Mouse (Mus musculus) ES-E14 (cell line): ENCODE results near the gene Szrd1. TPM values are rescaled to one million over a fixed set of nuclear protein-coding genes. Genes with fewer than 3 reads are reported as not detected.
A peak's percentile ranks its signal among the peaks of the same experiment; 100 is the strongest.
"Not testable (repeated sequence)": the region's sequence is repeated elsewhere in the genome, so short reads cannot be mapped to it uniquely, and the experiment has no call there.

Source experiments
- DNase-seq: peaks from one replicate; pipeline ENCODE4 v3.0.0-alpha.2; 2013; ENCODE audit warnings: low read depth, low spot score
- H3K27ac ChIP-seq: 2 replicates; pipeline ENCODE4 v1.5.1; 2012; ENCODE audit warnings: low read depth, mild to moderate bottlenecking, low read length, moderate library complexity, mixed read lengths; ENCODE audit not compliant: poor library complexity, insufficient read depth, severe bottlenecking
- H3K36me3 ChIP-seq: 2 replicates; pipeline ENCODE4 v1.6.1; 2012; ENCODE audit warnings: mild to moderate bottlenecking, low read length, moderate library complexity, mixed read lengths; ENCODE audit not compliant: control insufficient read depth, poor library complexity, insufficient read depth, severe bottlenecking
- H3K4me1 ChIP-seq, 2 experiments: fragments of 150-350 bp in 1 of 2; sonication (generic) in 1 of 2; 2 replicates each; pipeline ENCODE4 v1.6.1; 2012; ENCODE audit warnings: low read length in 2 of 2, mild to moderate bottlenecking in 1 of 2, mixed read lengths in 1 of 2; ENCODE audit not compliant: control insufficient read depth in 2 of 2, insufficient read depth in 2 of 2, poor library complexity in 1 of 2
- H3K4me3 ChIP-seq, 2 experiments: fragments of 150-350 bp in 1 of 2; sonication (generic) in 1 of 2; 2 replicates each; pipeline ENCODE4 v1.5.1; 2012; ENCODE audit warnings: low read length in 2 of 2, low read depth in 1 of 2, mild to moderate bottlenecking in 1 of 2, mixed read lengths in 1 of 2; ENCODE audit not compliant: insufficient read depth in 1 of 2, poor library complexity in 1 of 2, severe bottlenecking in 1 of 2
- H3K9ac ChIP-seq: 2 replicates; pipeline ENCODE4 v1.6.1; 2012; ENCODE audit warnings: low read depth, mild to moderate bottlenecking, low read length, mixed read lengths; ENCODE audit not compliant: poor library complexity, insufficient read depth, severe bottlenecking
- H3K9me3 ChIP-seq: fragments of 150-350 bp; sonication (generic); 2 replicates; pipeline ENCODE4 v1.6.1; 2012; ENCODE audit warnings: low read depth, mild to moderate bottlenecking, low read length; ENCODE audit not compliant: control insufficient read depth, insufficient read depth
- CHD2 ChIP-seq: IDR thresholded peaks from 2 replicates; pipeline ENCODE4 v1.6.1; 2014; ENCODE audit warnings: mild to moderate bottlenecking, low read depth, low read length, inconsistent platforms
- HCFC1 ChIP-seq: IDR thresholded peaks from 2 replicates; pipeline ENCODE4 v1.6.1; 2012; ENCODE audit warnings: low read length, inconsistent platforms, borderline replicate concordance; ENCODE audit not compliant: insufficient read depth
- MAFK ChIP-seq: IDR thresholded peaks from 2 replicates; pipeline ENCODE4 v1.6.1; 2014; ENCODE audit warnings: mild to moderate bottlenecking, low read depth, low read length, inconsistent platforms; ENCODE audit not compliant: insufficient read depth
- ZC3H11A ChIP-seq: IDR thresholded peaks from 2 replicates; pipeline ENCODE4 v1.6.1; 2012; ENCODE audit warnings: low read depth, mild to moderate bottlenecking, inconsistent platforms, low read length, borderline replicate concordance
- ZNF384 ChIP-seq: IDR thresholded peaks from 2 replicates; pipeline ENCODE4 v1.6.1; 2012; ENCODE audit warnings: low read depth, low read length, inconsistent platforms
- in situ Hi-C, 2 experiments: fragments of 600-800 bp; cut with MboI; formaldehyde crosslinking; loops; one replicate each; pipeline ENCODE4 v1.15.1; 2025; ENCODE audit warnings: low sequenced_read_pairs in 2 of 2, inconsistent platforms in 1 of 2; ENCODE audit not compliant: unreplicated experiment in 2 of 2
- total RNA-seq: library from RNA; depleted of rRNA; stranded (reverse); fragments of 300-350 nt; gene quantifications from 2 replicates; pipeline ENCODE4 v1.2.3, GENCODE M21; 2012

The Szrd1 gene
- total RNA-seq, 1 experiment = 64.6 TPM

DNA sequence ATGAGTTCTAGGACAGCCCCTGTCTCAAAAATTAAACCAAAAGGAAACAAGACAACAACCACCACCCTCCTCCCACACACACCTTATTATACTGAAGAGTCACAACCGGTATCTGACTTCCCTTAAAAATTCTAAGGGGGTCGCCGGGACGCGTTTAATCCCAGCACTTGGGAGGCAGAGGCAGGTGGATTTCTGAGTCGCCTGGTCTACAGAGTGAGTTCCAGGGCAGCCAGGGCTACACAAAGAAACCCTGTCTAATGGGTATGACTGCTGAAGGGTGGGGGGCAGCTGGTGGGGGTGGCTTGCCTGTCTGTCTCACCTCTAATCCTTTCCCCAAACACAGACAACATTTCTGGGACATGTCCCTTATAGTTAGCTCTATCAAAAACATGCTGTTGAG is 1.4 kb upstream of the Szrd1 start:
- in situ Hi-C loops = no loop called here
- no peak for DNase-seq
- H3K4me1 ChIP-seq = peaks cover 14 to 15% of the 10 kb centered on the region in 2 experiments; a peak in 3 of 4 replicates
- no peaks in the 10 kb centered on the region for H3K9me3 ChIP-seq
- TF ChIP-seq MAFK (no peak), HCFC1 (no peak), ZC3H11A (no peak), CHD2 (no peak), ZNF384 (no peak)
- H3K4me3 ChIP-seq = no peak overlapping the region
- no peak overlapping the region for H3K9ac ChIP-seq
- no peak overlapping the region for H3K27ac ChIP-seq
- H3K36me3 ChIP-seq = no peaks in the 10 kb centered on the region; the same call in 1 of the 2 replicates

DNA sequence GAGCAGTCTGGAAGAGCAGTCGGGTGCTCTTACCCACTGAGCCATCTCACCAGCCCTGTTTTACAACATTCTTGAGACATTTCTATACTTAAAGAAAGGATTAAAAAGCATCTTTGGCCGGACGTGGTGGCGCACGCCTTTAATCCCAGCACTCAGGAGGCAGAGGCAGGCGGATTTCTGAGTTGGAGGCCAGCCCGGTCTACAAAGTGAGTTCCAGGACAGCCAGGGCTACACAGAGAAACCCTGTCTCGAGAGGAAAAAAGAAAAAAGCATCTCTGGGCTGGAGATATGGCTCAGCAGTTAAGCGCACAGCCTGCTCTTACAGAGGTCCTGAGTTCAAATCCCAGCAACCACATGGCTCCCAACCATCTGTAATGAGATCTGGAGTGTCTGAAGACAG is 779 bp upstream of the Szrd1 start:
- H3K36me3 ChIP-seq, DNase-seq, H3K9ac ChIP-seq, H3K4me3 ChIP-seq, in situ Hi-C loops, H3K27ac ChIP-seq, H3K9me3 ChIP-seq: not testable (repeated sequence)
- peaks cover 14 to 19% of the 10 kb centered on the region in 2 experiments; a peak in 3 of 4 replicates for H3K4me1 ChIP-seq

DNA sequence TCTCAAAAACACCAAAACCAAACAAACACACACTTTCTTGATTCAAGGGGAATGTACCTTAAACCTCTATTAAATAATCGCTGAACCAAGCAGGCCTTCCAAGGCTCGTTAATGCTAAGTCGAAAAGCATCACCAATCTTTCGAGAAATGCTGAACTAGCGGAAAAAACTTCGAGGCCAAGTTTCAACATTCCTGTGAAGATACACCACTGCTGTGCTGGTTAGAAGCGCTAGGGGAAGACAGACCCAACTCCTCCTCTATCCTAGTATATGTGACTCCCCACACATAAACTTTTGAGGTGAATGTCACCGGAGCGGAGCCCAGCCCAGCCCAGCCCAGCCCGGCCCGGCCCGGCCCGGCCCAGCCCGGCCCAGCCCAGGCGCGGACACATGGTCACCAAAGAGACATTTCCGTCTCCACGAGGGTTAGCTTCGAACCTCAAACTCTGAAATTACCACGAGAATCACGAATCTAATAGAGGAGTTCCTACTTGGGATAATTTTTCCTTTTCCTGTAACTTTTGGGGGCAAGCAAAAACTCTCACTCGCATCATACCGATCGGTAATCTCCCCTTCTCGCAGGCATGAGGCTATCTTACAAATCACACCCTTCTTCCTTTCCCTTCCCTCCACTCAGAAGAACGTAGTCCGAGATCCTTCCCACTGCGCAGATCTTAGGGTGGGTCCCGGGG is 1.0 kb downstream of the Szrd1 start:
- Histone ChIP-seq H3K36me3 (no peaks in the 10 kb centered on the region; the same call in 1 of the 2 replicates), H3K9ac (peak overlapping the region; percentile 81), H3K4me3 (peak overlapping the region; percentile 74 to 96), H3K4me1 (peaks cover 14 to 21% of the 10 kb centered on the region in 2 experiments), H3K27ac (peak overlapping the region; percentile 50), H3K9me3 (no peaks in the 10 kb centered on the region)
- no peak for DNase-seq
- TF ChIP-seq CHD2 = no peak
- no peak for TF ChIP-seq ZNF384
- no peak for TF ChIP-seq ZC3H11A
- peak; percentile 86 for TF ChIP-seq MAFK
- TF ChIP-seq HCFC1 = no peak
- in situ Hi-C loops = no loop called here

DNA sequence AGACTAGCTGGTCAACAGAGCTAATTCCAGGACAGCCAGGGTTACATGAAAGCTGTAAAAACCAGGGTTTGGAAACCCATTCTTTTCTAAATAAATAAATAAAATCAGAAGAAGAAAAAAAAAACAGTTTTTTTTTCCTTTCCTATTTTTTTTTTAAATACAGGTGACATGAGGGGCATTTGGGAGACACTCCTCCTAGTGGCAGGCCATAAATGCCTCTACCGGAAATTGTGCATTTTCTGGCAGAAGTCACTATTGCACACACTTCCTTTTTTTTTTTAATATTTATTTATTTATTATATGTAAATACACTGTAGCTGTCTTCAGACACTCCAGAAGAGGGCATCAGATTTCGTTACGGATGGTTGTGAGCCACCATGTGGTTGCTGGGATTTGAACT is 1.8 kb downstream of the Szrd1 start:
- H3K9me3 ChIP-seq, H3K36me3 ChIP-seq, H3K27ac ChIP-seq, DNase-seq, in situ Hi-C loops: not testable (repeated sequence)
- Histone ChIP-seq H3K4me1 (peaks cover 12 to 23% of the 10 kb centered on the region in 2 experiments), H3K9ac (peak overlapping the region; percentile 46; the same call in 1 of the 2 replicates), H3K4me3 (peak overlapping the region in 1 of 2 experiments; percentile 74; a peak in 1 of 4 replicates)
- TF ChIP-seq ZNF384 = peak; percentile 61

DNA sequence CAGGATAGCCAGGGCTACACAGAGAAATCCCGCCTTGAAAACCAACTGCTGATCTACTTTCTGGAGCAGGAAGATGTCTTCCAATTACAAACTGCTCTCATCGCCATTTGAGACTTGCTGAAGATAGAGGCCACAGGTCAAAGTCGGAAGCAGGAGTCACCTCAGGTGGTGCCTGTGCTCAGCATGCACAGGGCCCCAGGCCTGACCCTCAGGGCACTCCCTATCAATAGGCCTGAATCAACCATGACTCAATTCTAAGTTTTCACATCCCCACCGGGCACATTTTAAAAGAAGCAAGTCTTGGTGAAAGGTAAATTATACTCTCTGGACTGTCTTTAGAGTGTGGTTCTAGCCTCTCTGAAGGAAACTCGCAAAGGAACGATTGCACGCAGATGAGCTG is 3.4 kb downstream of the Szrd1 start:
- H3K4me1 ChIP-seq = peaks cover 8 to 31% of the 10 kb centered on the region in 2 experiments
- H3K9me3 ChIP-seq = no peaks in the 10 kb centered on the region
- in situ Hi-C loops = no loop called here
- no peak for TF ChIP-seq ZNF384
- no peak for TF ChIP-seq CHD2
- TF ChIP-seq ZC3H11A = no peak
- TF ChIP-seq HCFC1 = no peak
- TF ChIP-seq MAFK = no peak
- DNase-seq = no peak
- H3K4me3 ChIP-seq = no peak overlapping the region
- no peak overlapping the region for H3K9ac ChIP-seq
- H3K27ac ChIP-seq = no peak overlapping the region
- peaks cover 6% of the 10 kb centered on the region; the same call in 1 of the 2 replicates for H3K36me3 ChIP-seq
